Mouse (Mus musculus) neural tube, embryonic 13.5 days (tissue): ENCODE data around the gene Klrb1. TPM values are rescaled to one million over a fixed set of nuclear protein-coding genes. Genes with fewer than 3 reads are reported as not detected.
"Not testable (repeated sequence)": the region's sequence is repeated elsewhere in the genome, so short reads cannot be mapped to it uniquely, and the experiment has no call there.

Experiments
- ATAC-seq: fragments of 200-750 bp; cut with Nextera tagmentation; 2 replicates; pipeline ENCODE4 v1.8.0; 2017; ENCODE audit warnings: low read depth, mild to moderate bottlenecking, moderate TSS enrichment, moderate library complexity
- H3K27ac ChIP-seq: fragments of 300-500 bp; sonication (generic); replicated peaks from 2 replicates; pipeline ENCODE4 v1.5.1; 2015; ENCODE audit warnings: moderate library complexity, mild to moderate bottlenecking, inconsistent platforms
- H3K27me3 ChIP-seq: fragments of 300-500 bp; sonication (generic); 2 replicates; pipeline ENCODE4 v1.6.1; 2015; ENCODE audit warnings: mild to moderate bottlenecking, inconsistent platforms
- H3K36me3 ChIP-seq: fragments of 300-500 bp; sonication (generic); 2 replicates; pipeline ENCODE4 v1.6.1; 2015; ENCODE audit warnings: mild to moderate bottlenecking, inconsistent platforms
- H3K4me1 ChIP-seq: fragments of 300-500 bp; sonication (generic); replicated peaks from 2 replicates; pipeline ENCODE4 v1.6.1; 2015; ENCODE audit warnings: inconsistent platforms
- H3K4me2 ChIP-seq: fragments of 300-500 bp; sonication (generic); 2 replicates; pipeline ENCODE4 v1.6.1; 2015; ENCODE audit warnings: inconsistent platforms, mild to moderate bottlenecking, moderate library complexity
- H3K4me3 ChIP-seq: fragments of 300-500 bp; sonication (generic); 2 replicates; pipeline ENCODE4 v1.5.1; 2015; ENCODE audit warnings: mild to moderate bottlenecking, inconsistent platforms
- H3K9ac ChIP-seq: fragments of 300-500 bp; sonication (generic); 2 replicates; pipeline ENCODE4 v1.6.1; 2015; ENCODE audit warnings: moderate library complexity, mild to moderate bottlenecking, inconsistent platforms
- H3K9me3 ChIP-seq: fragments of 300-500 bp; sonication (generic); 2 replicates; pipeline ENCODE4 v1.6.1; 2016; ENCODE audit warnings: inconsistent platforms
- WGBS: fragments of 180-500 bp; shearing (Covaris S2); methylation state at CpG from one replicate; pipeline ENCODE4 v1.1.7; 2015; 5-methylcytosine and 5-hydroxymethylcytosine counted together
- polyA plus RNA-seq: library from polyadenylated mRNA; unstranded; fragments of >200 nt; fragmentation: Nextera tagmentation; extraction: Ambion mirVana; gene quantifications from 2 replicates; pipeline ENCODE4 v1.2.1, GENCODE M21; 2015

Gene Klrb1
- polyA plus RNA-seq, 1 experiment from 2014 or later: 0.63 TPM

- no peak for ATAC-seq
- peak overlapping the region; percentile 49; the same call in 1 of the 2 replicates for H3K27ac ChIP-seq
- WGBS: 76% methylated on average over 5 of the region's 5 CpGs
Observed at GRCm38 (mm10) chr6:128759221-128759950, 36.5 kb upstream of the Klrb1 start.

DNA sequence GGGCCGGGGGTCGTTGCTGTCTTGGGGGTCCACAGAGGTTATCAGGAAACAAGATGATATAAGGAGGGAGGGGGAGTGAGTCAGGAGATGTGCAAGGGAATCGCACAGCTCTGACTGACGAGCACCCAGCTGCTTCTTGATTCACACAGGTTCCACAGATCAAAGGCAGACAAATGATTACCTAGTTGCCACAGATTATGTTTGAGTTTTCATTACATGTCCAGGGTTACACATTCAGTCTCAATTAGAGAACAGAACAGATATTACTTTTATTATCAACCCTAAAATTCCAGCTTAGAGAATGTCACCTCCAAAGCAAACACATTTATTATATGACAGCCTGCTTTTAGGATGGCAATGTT is 32.5 kb upstream of the Klrb1 start:
- H3K27me3 ChIP-seq, ATAC-seq, H3K36me3 ChIP-seq, H3K4me2 ChIP-seq, H3K4me1 ChIP-seq, H3K27ac ChIP-seq, H3K9me3 ChIP-seq, H3K9ac ChIP-seq, H3K4me3 ChIP-seq: not testable (repeated sequence)
- 69% methylated on average over 4 of the region's 4 CpGs for WGBS

More at GRCm38 (mm10) chr6:128759221-128759950, 36.5 kb upstream of the Klrb1 start:
- H3K27me3 ChIP-seq: no peaks in the 10 kb centered on the region
- peaks cover 11% of the 10 kb centered on the region for H3K4me1 ChIP-seq
- H3K4me2 ChIP-seq: peak overlapping the region; percentile 41
- H3K4me3 ChIP-seq: peak overlapping the region; percentile 60
- no peaks in the 10 kb centered on the region for H3K36me3 ChIP-seq
- no peak overlapping the region for H3K9ac ChIP-seq
- H3K9me3 ChIP-seq: no peaks in the 10 kb centered on the region

- not testable (repeated sequence) for H3K27ac ChIP-seq, H3K36me3 ChIP-seq, H3K4me3 ChIP-seq, H3K9me3 ChIP-seq, H3K9ac ChIP-seq, H3K4me1 ChIP-seq, H3K27me3 ChIP-seq, H3K4me2 ChIP-seq, ATAC-seq
- WGBS: 82% methylated on average over 12 of the region's 12 CpGs
Observed at GRCm38 (mm10) chr6:128754748-128755401, 32.0 kb upstream of the Klrb1 start.

DNA sequence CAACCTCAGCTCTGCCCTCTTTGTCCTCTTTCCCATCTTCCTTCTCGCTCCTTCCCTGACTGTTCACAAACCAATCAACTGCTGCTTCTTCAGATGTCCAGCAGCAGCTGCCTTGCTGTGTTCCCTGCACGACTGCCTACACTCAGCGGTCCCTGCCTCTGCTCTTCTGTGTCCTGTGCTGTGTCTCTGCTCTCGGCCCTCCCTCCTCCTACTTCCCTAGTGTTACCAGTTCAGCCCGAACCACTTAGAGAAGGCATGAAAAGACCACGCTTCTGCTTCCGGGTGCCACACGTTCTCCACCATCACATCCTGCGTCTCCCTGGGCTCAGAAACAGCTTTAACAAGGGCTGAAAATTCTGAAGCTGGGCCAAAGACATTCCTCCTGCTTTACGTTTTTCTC is 31.4 kb upstream of the Klrb1 start:
- not testable (repeated sequence) for H3K36me3 ChIP-seq, H3K9me3 ChIP-seq, H3K4me1 ChIP-seq, H3K4me3 ChIP-seq, H3K27me3 ChIP-seq
- H3K27ac ChIP-seq: peak overlapping the region; percentile 64; the same call in 1 of the 2 replicates
- peak; percentile 76 for ATAC-seq
- whole genome bisulfite sequencing: 49% methylated on average over 10 of the region's 10 CpGs
- H3K9ac ChIP-seq: 0 out of 2 replicates have a peak overlapping the region, but pooled peaks have one; percentile 38
- peak overlapping the region; percentile 26; the same call in 1 of the 2 replicates for H3K4me2 ChIP-seq

- ATAC-seq: peak; percentile 96
- H3K4me1 ChIP-seq, H3K27ac ChIP-seq, H3K9ac ChIP-seq, H3K36me3 ChIP-seq, H3K4me3 ChIP-seq, H3K9me3 ChIP-seq, H3K27me3 ChIP-seq: not testable (repeated sequence)
- peak overlapping the region; percentile 26; the same call in 1 of the 2 replicates for H3K4me2 ChIP-seq
- WGBS: 34% methylated on average over 8 of the region's 8 CpGs
Observed at GRCm38 (mm10) chr6:128753610-128754224, 30.9 kb upstream of the Klrb1 start.

DNA sequence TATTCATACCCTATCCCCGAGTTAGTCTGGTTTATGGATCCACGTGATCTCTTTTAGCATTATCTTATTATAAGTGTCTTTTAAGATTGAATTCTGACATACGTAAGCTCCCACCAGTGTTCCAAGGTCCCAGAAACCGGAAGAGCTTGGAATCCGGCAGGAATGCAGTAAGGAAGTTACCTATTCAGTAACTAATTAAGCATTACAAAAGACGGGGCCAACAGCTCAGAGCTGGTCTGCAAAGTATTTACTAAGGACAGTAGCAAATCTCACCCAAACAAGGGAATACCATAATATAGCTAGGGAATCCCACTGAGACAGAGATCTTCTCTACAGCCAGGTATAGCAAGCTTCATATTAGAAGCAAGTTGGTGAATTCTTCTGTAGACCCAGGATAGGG is 24.1 kb upstream of the Klrb1 start:
- H3K36me3 ChIP-seq, H3K4me3 ChIP-seq, H3K4me1 ChIP-seq, H3K9ac ChIP-seq, H3K4me2 ChIP-seq, H3K27ac ChIP-seq, H3K9me3 ChIP-seq, H3K27me3 ChIP-seq, ATAC-seq: not testable (repeated sequence)
- WGBS: 83% methylated on average over 6 of the region's 6 CpGs

GRCm38 (mm10) chr6:128737445-128737844 is 14.6 kb upstream of the Klrb1 start:
- Histone ChIP-seq H3K4me1 (0 out of 2 replicates have a peak, but pooled peaks cover 4% of the 10 kb centered on the region), H3K27me3 (no peaks in the 10 kb centered on the region), H3K9me3 (no peaks in the 10 kb centered on the region), H3K4me3 (no peak overlapping the region), H3K4me2 (no peak overlapping the region), H3K9ac (no peak overlapping the region), H3K36me3 (no peaks in the 10 kb centered on the region), H3K27ac (no peak overlapping the region)
- no peak for ATAC-seq
- WGBS: 93% methylated on average over 7 of the region's 7 CpGs

GRCm38 (mm10) chr6:128736100-128736499 is 13.2 kb upstream of the Klrb1 start:
- Histone ChIP-seq H3K36me3 (no peaks in the 10 kb centered on the region), H3K27me3 (no peaks in the 10 kb centered on the region), H3K4me2 (no peak overlapping the region), H3K9ac (no peak overlapping the region), H3K4me1 (0 out of 2 replicates have a peak, but pooled peaks cover 4% of the 10 kb centered on the region), H3K9me3 (no peaks in the 10 kb centered on the region), H3K27ac (no peak overlapping the region), H3K4me3 (no peak overlapping the region)
- ATAC-seq: no peak

GRCm38 (mm10) chr6:128734896-128735295 is 12.0 kb upstream of the Klrb1 start:
- H3K4me2 ChIP-seq: no peak overlapping the region
- H3K4me1 ChIP-seq: 0 out of 2 replicates have a peak, but pooled peaks cover 4% of the 10 kb centered on the region
- no peaks in the 10 kb centered on the region for H3K27me3 ChIP-seq
- H3K9ac ChIP-seq: no peak overlapping the region
- H3K27ac ChIP-seq: no peak overlapping the region
- no peak for ATAC-seq
- H3K4me3 ChIP-seq: no peak overlapping the region
- H3K9me3 ChIP-seq: no peaks in the 10 kb centered on the region
- H3K36me3 ChIP-seq: no peaks in the 10 kb centered on the region

DNA sequence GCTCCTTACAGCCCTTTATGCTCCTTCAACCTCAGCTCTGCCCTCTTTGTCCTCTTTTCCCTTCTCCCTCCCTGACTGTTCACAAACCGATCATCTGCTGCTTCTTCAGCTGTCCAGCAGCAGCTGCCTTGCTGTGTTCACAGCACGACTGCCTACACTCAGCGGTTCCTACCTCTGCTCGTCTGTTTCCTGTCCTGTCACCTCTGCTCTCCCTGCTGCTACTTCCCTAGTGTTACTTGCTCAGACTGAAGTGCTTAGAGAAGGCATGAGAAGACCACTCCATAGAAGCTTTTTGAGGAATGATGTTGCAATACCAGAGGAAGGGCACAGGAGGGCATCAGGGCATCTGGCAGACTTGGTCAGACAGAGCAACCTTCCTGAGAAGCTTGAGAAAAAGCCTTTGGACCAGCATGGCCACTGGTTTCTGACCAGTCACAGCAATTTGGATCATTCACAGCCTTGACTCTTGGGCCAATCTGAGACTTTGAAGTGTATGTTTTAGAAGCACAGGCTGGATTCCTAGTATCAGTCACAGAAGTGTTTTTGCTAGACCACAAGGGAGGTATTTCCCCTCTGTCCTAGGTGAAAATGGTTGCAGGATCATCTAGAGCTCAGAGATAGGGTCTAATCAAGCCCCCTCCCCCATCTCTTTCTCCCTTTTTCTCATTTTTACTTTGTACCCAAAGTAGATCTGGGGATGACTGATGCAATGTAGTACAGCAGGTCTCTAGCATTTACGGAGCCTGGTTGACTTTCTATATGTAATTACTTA is 11.2 kb upstream of the Klrb1 start:
- no peaks in the 10 kb centered on the region for H3K27me3 ChIP-seq
- no peak overlapping the region for H3K27ac ChIP-seq
- H3K9me3 ChIP-seq: no peaks in the 10 kb centered on the region
- ATAC-seq: no peak
- H3K4me1 ChIP-seq: 0 out of 2 replicates have a peak, but pooled peaks cover 4% of the 10 kb centered on the region
- no peak overlapping the region for H3K4me3 ChIP-seq
- H3K36me3 ChIP-seq: no peaks in the 10 kb centered on the region
- no peak overlapping the region for H3K4me2 ChIP-seq
- no peak overlapping the region for H3K9ac ChIP-seq
- 60% methylated on average over 5 of the region's 5 CpGs for WGBS

- ATAC-seq: no peak
- Histone ChIP-seq H3K4me3 (no peak overlapping the region), H3K27me3 (no peaks in the 10 kb centered on the region), H3K36me3 (no peaks in the 10 kb centered on the region), H3K4me2 (no peak overlapping the region), H3K9ac (no peak overlapping the region), H3K27ac (no peak overlapping the region), H3K9me3 (no peaks in the 10 kb centered on the region), H3K4me1 (0 out of 2 replicates have a peak, but pooled peaks cover 4% of the 10 kb centered on the region)
- WGBS: 90% methylated on average over 3 of the region's 3 CpGs
Observed at GRCm38 (mm10) chr6:128732032-128732431, 9.2 kb upstream of the Klrb1 start.

GRCm38 (mm10) chr6:128701691-128702090 is 21.2 kb downstream of the Klrb1 start:
- no peaks in the 10 kb centered on the region for H3K4me1 ChIP-seq
- H3K36me3 ChIP-seq: no peaks in the 10 kb centered on the region
- H3K27me3 ChIP-seq: no peaks in the 10 kb centered on the region
- no peak overlapping the region for H3K27ac ChIP-seq
- no peaks in the 10 kb centered on the region for H3K9me3 ChIP-seq
- ATAC-seq: no peak
- H3K4me3 ChIP-seq: no peak overlapping the region
- H3K9ac ChIP-seq: no peak overlapping the region
- WGBS: 84% methylated on average over 3 of the region's 3 CpGs
- H3K4me2 ChIP-seq: no peak overlapping the region
